ENCODE assay signal across 7 mouse cellular contexts in genomic region chr17:84096345-84097260, GRCm38 (mm10).
A peak's percentile ranks its signal among the peaks of the same experiment; 100 is the strongest.
DNase-seq lines count a peak whose midpoint lies in the region; ATAC-seq and TF ChIP-seq lines count a peak whose summit lies in the region.

No protein-coding gene starts in this region.

- WGBS in intestine, embryonic 15.5 days: 6% methylated on average over 59 of the region's 59 CpGs
- WGBS in limb, embryonic 12.5 days: 5% methylated on average over 59 of the region's 59 CpGs
- WGBS in midbrain, postnatal 0 days: 1% methylated on average over 59 of the region's 59 CpGs

- DNase-seq in adrenal gland, postnatal 14 days: peak; percentile 75
- DNase-seq in cerebellum, adult 9-10 months: peak; percentile 40
- peak; percentile 49 to 74 for DNase-seq in frontal cortex, adult 2 months (ENCODE audit: extremely low spot score in 1 of 2, low spot score in 1 of 2)
- DNase-seq in midbrain, postnatal 0 days (ENCODE audit: low spot score): peak; percentile 92
- no peak for DNase-seq in spleen, postnatal 4 days (ENCODE audit: low spot score in 2 of 2)

- no peaks in the 10 kb centered on the region for H3K27me3 ChIP-seq in intestine, embryonic 15.5 days (replicated peaks)
- peaks cover 8% of the 10 kb centered on the region; the same call in 1 of the 2 replicates for H3K27me3 ChIP-seq in limb, embryonic 12.5 days
- no peaks in the 10 kb centered on the region for H3K27me3 ChIP-seq in midbrain, postnatal 0 days (ENCODE audit: insufficient read depth, low read length)

- ATAC-seq in intestine, embryonic 15.5 days: peak; percentile 80
- ATAC-seq in limb, embryonic 12.5 days (ENCODE audit: insufficient number of reproducible peaks, insufficient read depth, low FRiP score, low TSS enrichment, low read depth): peak; percentile 68
- ATAC-seq in midbrain, postnatal 0 days (ENCODE audit: low FRiP score): peak; percentile 87

- H3K4me2 ChIP-seq in intestine, embryonic 15.5 days (replicated peaks): peak overlapping the region; percentile 93
- H3K4me2 ChIP-seq in limb, embryonic 12.5 days: peak overlapping the region; percentile 73
- H3K4me2 ChIP-seq in midbrain, postnatal 0 days (ENCODE audit: low read depth, low read length, poor library complexity, severe bottlenecking): peak overlapping the region; percentile 65

- H3K4me3 ChIP-seq in intestine, embryonic 15.5 days (replicated peaks): peak overlapping the region; percentile 36
- peak overlapping the region; percentile 38 for H3K4me3 ChIP-seq in limb, embryonic 12.5 days (replicated peaks)
- H3K4me3 ChIP-seq in midbrain, postnatal 0 days (ENCODE audit: low read depth, low read length): peak overlapping the region; percentile 32

- peak overlapping the region; percentile 58 for H3K9ac ChIP-seq in intestine, embryonic 15.5 days
- H3K9ac ChIP-seq in limb, embryonic 12.5 days (replicated peaks): peak overlapping the region; percentile 69
- peak overlapping the region; percentile 65 for H3K9ac ChIP-seq in midbrain, postnatal 0 days (replicated peaks; ENCODE audit: low read length, poor library complexity, severe bottlenecking)

- H3K36me3 ChIP-seq in intestine, embryonic 15.5 days: no peaks in the 10 kb centered on the region
- H3K36me3 ChIP-seq in limb, embryonic 12.5 days: no peaks in the 10 kb centered on the region
- no peaks in the 10 kb centered on the region for H3K36me3 ChIP-seq in midbrain, postnatal 0 days (ENCODE audit: insufficient read depth, low read length)

- peaks cover 23% of the 10 kb centered on the region for H3K4me1 ChIP-seq in intestine, embryonic 15.5 days (replicated peaks)
- peaks cover 21% of the 10 kb centered on the region for H3K4me1 ChIP-seq in limb, embryonic 12.5 days (replicated peaks)
- no peaks in the 10 kb centered on the region for H3K4me1 ChIP-seq in midbrain, postnatal 0 days (ENCODE audit: insufficient read depth, low read length)

- no peaks in the 10 kb centered on the region for H3K9me3 ChIP-seq in intestine, embryonic 15.5 days
- no peaks in the 10 kb centered on the region for H3K9me3 ChIP-seq in limb, embryonic 12.5 days
- no peaks in the 10 kb centered on the region for H3K9me3 ChIP-seq in midbrain, postnatal 0 days (ENCODE audit: low read length)

- H3K27ac ChIP-seq in intestine, embryonic 15.5 days: peak overlapping the region; percentile 51
- H3K27ac ChIP-seq in limb, embryonic 12.5 days: peak overlapping the region; percentile 57
- H3K27ac ChIP-seq in midbrain, postnatal 0 days (ENCODE audit: low read depth, low read length): peak overlapping the region; percentile 67

- TF ChIP-seq CTCF in midbrain, postnatal 0 days (IDR thresholded peaks at IDR 0.05): no peak

Comparison
In these comparisons a context has a peak if more than half of its experiments do, and no peak if none do; other contexts are left out.
1. DNase-seq: peak in adrenal gland, postnatal 14 days (single experiment), cerebellum, adult 9-10 months (single experiment), frontal cortex, adult 2 months (2 of 2) and midbrain, postnatal 0 days (single experiment); none in spleen, postnatal 4 days (0 of 2).
2. Peak in every context shown above with its lines, with median percentiles within 50 percentile points of each other: ATAC-seq, H3K27ac ChIP-seq, H3K4me2 ChIP-seq, H3K4me3 ChIP-seq and H3K9ac ChIP-seq.